Mouse (Mus musculus): ENCODE measurements at regions not wholly inside any gene's neighbourhood (a gene's known extent, or its start where the extent isn't known, plus 50 kb on each side); places are given as distances from the start of the nearest gene placed in this dataset.

DNA sequence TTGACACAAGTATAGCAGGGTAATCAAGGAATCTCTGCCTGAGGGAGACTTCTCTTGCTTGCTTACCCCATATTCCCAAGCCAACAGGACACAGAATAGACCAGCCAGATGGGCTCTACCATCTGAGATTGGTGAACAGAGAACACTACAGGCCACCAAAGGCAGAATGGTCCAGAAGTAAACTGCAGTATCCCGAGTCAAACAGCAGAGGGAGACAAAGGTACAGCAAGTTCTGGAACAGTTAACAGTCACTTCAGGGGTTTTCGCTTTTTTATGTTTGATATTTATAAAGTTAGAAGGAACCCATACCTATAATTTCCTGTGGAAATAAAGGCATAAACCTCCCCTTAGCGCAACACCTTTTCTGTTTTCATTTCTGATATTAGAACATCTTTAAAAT, 325.5 kb upstream of the 9130204L05Rik start:
- DNase-seq, result peak; percentile 4 to 13

All from cerebellum, adult 18-20 months (tissue).